Mouse (Mus musculus): ENCODE measurements around the gene Gm5346. TPM values are rescaled to one million over a fixed set of nuclear protein-coding genes. Genes with fewer than 3 reads are reported as not detected.
"Not testable (repeated sequence)": the region's sequence is repeated elsewhere in the genome, so short reads cannot be mapped to it uniquely, and the experiment has no call there.

The Gm5346 gene
- total RNA-seq (2021) = not detected
- long read RNA-seq, experiment 1 = 0 reads
- long read RNA-seq, experiment 2 = 0 reads

DNA sequence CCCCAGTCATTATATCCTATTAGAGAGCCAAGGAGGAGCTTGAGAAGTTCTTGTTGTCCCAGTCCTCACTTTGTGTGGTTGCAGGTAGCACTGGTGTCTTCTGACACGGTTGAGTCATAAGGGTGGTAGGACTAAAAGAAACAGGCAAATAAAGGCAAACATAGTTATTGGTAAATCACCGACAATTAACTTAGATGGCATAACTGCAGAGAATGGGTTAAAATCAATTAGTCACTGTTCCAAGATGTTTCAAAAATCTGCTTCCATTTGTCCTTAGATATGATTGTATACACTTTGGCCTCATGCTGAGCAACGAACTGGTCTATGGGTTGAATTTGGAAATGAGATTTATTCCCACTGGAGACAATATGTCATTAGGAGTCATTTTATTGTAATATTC is at the start of gene Gm5346:
Gm5346 (minus strand) TSS at position 101 of the 400 bp plus-strand sequence.
- no peak for DNase-seq

- DNase-seq = no peak
Observed at GRCm38 (mm10) chr8:43616046-43616445, 11.0 kb downstream of the Gm5346 start.

- DNase-seq = not testable (repeated sequence)
Observed at GRCm38 (mm10) chr8:43603657-43604056, 23.4 kb downstream of the Gm5346 start.

- DNase-seq = not testable (repeated sequence)
Observed at GRCm38 (mm10) chr8:43603166-43603565, 23.9 kb downstream of the Gm5346 start.

DNA sequence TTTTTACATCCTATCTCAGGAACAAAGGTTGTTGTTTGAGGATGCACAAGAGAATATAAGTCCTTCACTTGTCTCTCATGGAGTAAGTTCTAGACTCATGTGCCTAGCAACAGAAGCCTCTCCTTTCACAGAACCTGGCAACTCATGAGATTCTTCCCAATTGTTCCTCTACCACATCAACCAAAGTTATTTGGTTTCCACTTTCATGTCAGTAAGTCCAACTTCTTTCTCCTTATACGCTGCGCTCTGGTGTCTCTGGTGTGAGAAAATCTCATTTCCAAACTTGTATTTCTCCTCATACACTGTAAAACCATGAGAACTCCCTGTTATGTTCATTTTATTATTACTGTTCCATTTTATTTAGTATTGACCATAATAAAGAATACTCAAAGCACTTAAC is 50.5 kb downstream of the Gm5346 start, which contains the start of gene Adam26a:
Adam26a (minus strand) TSS at position 101 of the 400 bp plus-strand sequence.
- not testable (repeated sequence) for DNase-seq

Other genes starting within 250 kb of the Gm5346 start
- not detected for gene Adam26b, start 99.2 kb downstream of the Gm5346 start, total RNA-seq (2021)
- not detected for gene Adam26a, start 50.6 kb downstream of the Gm5346 start, total RNA-seq (2021)
- gene Adam34, start 82.8 kb upstream of the Gm5346 start, total RNA-seq (2021) = not detected